Mouse (Mus musculus): ENCODE measurements at regions not wholly inside any gene's neighbourhood (a gene's known extent, or its start where the extent isn't known, plus 50 kb on each side); places are given as distances from the start of the nearest gene placed in this dataset.

GRCm38 (mm10) chr13:64594376-64594775, 96.8 kb upstream of the Fam240b start:
- no peak for DNase-seq (ENCODE audit: low spot score)

- peak; percentile 6 for DNase-seq (ENCODE audit: low spot score)
Observed at GRCm38 (mm10) chr13:64573711-64574110, 76.1 kb upstream of the Fam240b start.

GRCm38 (mm10) chr13:64568876-64569275, 71.3 kb upstream of the Fam240b start:
- no peak for DNase-seq (ENCODE audit: low spot score)

- DNase-seq (ENCODE audit: low spot score): no peak
Observed at GRCm38 (mm10) chr13:64566966-64567708, 69.5 kb upstream of the Fam240b start.

DNA sequence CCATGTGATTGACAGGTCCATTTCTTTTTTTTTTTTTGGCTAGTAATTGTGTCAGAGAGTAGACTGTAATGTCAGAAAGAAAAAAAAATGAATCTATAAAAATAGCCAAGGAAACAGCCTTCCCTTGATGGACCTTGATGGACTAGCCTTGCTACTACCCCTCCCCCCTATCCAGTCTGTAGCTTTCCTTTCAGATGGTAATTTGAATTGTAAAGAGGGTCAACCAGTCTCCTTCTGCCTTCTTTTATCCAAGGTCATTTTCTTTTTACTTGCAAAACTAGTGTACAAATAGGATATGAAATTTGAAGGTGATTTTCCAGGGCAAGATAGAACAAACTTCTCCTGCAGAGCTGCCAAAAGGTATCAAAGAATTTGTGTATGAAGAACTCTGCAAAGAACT, 68.2 kb upstream of the Fam240b start:
- DNase-seq (ENCODE audit: low spot score): no peak

Measured in ovary, postnatal 36 days (tissue).